Mouse (Mus musculus) liver, postnatal 0 days (tissue): Measurements from ENCODE around the gene Olfr1320. TPM values are rescaled to one million over a fixed set of nuclear protein-coding genes. Genes with fewer than 3 reads are reported as not detected.
"Not testable (repeated sequence)": the region's sequence is repeated elsewhere in the genome, so short reads cannot be mapped to it uniquely, and the experiment has no call there.

Experiments used
- ATAC-seq: fragments of 200-750 bp; cut with Nextera tagmentation; 2 replicates; pipeline ENCODE4 v1.8.0; 2017; ENCODE audit warnings: mild to moderate bottlenecking, moderate library complexity
- DNase-seq: peaks from one replicate; pipeline ENCODE4 v3.0.0-alpha.2; 2016
- H3K27ac ChIP-seq: fragments of 300-500 bp; sonication (generic); 2 replicates; pipeline ENCODE4 v1.5.1; 2014; ENCODE audit warnings: antibody characterized with exemption, moderate library complexity, mild to moderate bottlenecking, low read depth
- H3K27me3 ChIP-seq: fragments of 300-500 bp; sonication (generic); 2 replicates; pipeline ENCODE4 v1.6.1; 2014; ENCODE audit warnings: low read length, control low read depth, mixed read lengths; ENCODE audit not compliant: insufficient read depth
- H3K36me3 ChIP-seq: fragments of 300-500 bp; sonication (generic); replicated peaks from 2 replicates; pipeline ENCODE4 v1.6.1; 2014; ENCODE audit warnings: mild to moderate bottlenecking, control low read depth, low read length, moderate library complexity, mixed read lengths; ENCODE audit not compliant: insufficient read depth
- H3K4me1 ChIP-seq: fragments of 300-500 bp; sonication (generic); 2 replicates; pipeline ENCODE4 v1.6.1; 2014; ENCODE audit warnings: antibody characterized with exemption, mild to moderate bottlenecking, control low read depth; ENCODE audit not compliant: insufficient read depth
- H3K4me2 ChIP-seq: fragments of 300-500 bp; sonication (generic); 2 replicates; pipeline ENCODE4 v1.6.1; 2014; ENCODE audit warnings: low read depth, mild to moderate bottlenecking, low read length, moderate library complexity, mixed read lengths
- H3K4me3 ChIP-seq: fragments of 300-500 bp; sonication (generic); 2 replicates; pipeline ENCODE4 v1.5.1; 2014; ENCODE audit warnings: low read depth, low read length
- H3K9ac ChIP-seq: fragments of 300-500 bp; sonication (generic); replicated peaks from 2 replicates; pipeline ENCODE4 v1.6.1; 2014; ENCODE audit warnings: mild to moderate bottlenecking, moderate library complexity
- H3K9me3 ChIP-seq: fragments of 300-500 bp; sonication (generic); 2 replicates; pipeline ENCODE4 v1.6.1; 2016; ENCODE audit warnings: mild to moderate bottlenecking, control low read depth, low read length, mixed read lengths
- CTCF ChIP-seq: sonication (generic); IDR thresholded peaks from 2 replicates; pipeline ENCODE4 v1.5.1; 2016; ENCODE audit warnings: antibody characterized with exemption, low read depth
- EP300 ChIP-seq: IDR thresholded peaks from 2 replicates; pipeline ENCODE4 v1.6.1; 2016; ENCODE audit warnings: antibody characterized with exemption, low read depth, mild to moderate bottlenecking
- WGBS: fragments of 180-500 bp; shearing (Covaris S2); extraction: QIAGEN DNeasy Blood & Tissue Kit; methylation state at CpG from one replicate; pipeline ENCODE4 v1.1.7; 2014; ENCODE audit not compliant: insufficient replicate concordance; 5-methylcytosine and 5-hydroxymethylcytosine counted together
- polyA plus RNA-seq: library from polyadenylated mRNA; unstranded; fragments of >200 nt; fragmentation: Nextera tagmentation; extraction: Ambion mirVana; gene quantifications from 2 replicates; pipeline ENCODE4 v1.2.1, GENCODE M21; 2015

The Olfr1320 gene
- not detected in 2 replicates for polyA plus RNA-seq

GRCm38 (mm10) chrX:49672033-49672432 lies at the start of gene Olfr1320:
Gene Olfr1320, plus strand, starts transcription at chrX:49672333.
- Histone ChIP-seq H3K27me3 (no peaks in the 10 kb centered on the region), H3K4me3 (no peak within 1 kb of the TSS), H3K9ac (no peak within 1 kb of the TSS), H3K9me3 (no peaks in the 10 kb centered on the region), H3K36me3 (no peaks in the 10 kb centered on the region), H3K27ac (no peak within 1 kb of the TSS), H3K4me2 (no peak within 1 kb of the TSS), H3K4me1 (no peaks in the 10 kb centered on the region)
- DNase-seq (no peak), ATAC-seq (no peak)
- 68% methylated on average over 1 of the region's 1 CpGs for WGBS
- TF ChIP-seq CTCF, result no peak
- no peak for TF ChIP-seq EP300

GRCm38 (mm10) chrX:49627566-49627965 lies 44.6 kb upstream of the Olfr1320 start:
- no peak for DNase-seq
- H3K4me3 ChIP-seq, result no peak overlapping the region
- no peaks in the 10 kb centered on the region for H3K36me3 ChIP-seq
- H3K27ac ChIP-seq, result no peak overlapping the region
- no peaks in the 10 kb centered on the region for H3K9me3 ChIP-seq
- TF ChIP-seq CTCF (no peak), EP300 (no peak)
- H3K4me1 ChIP-seq, result no peaks in the 10 kb centered on the region
- H3K27me3 ChIP-seq, result no peaks in the 10 kb centered on the region
- H3K4me2 ChIP-seq, result no peak overlapping the region
- no peak overlapping the region for H3K9ac ChIP-seq
- ATAC-seq, result no peak

- no peak for DNase-seq
- Histone ChIP-seq H3K4me2 (no peak overlapping the region), H3K9ac (no peak overlapping the region), H3K4me1 (no peaks in the 10 kb centered on the region), H3K9me3 (no peaks in the 10 kb centered on the region), H3K27ac (no peak overlapping the region), H3K4me3 (no peak overlapping the region), H3K27me3 (no peaks in the 10 kb centered on the region), H3K36me3 (no peaks in the 10 kb centered on the region)
- peak; percentile 57; the same call in 1 of the 2 replicates for ATAC-seq
- WGBS, result 58% methylated on average over 2 of the region's 2 CpGs
- no peak for TF ChIP-seq EP300
- TF ChIP-seq CTCF, result no peak
Observed at GRCm38 (mm10) chrX:49631195-49631594, 40.9 kb upstream of the Olfr1320 start.

GRCm38 (mm10) chrX:49660781-49661180 lies 11.4 kb upstream of the Olfr1320 start:
- H3K9me3 ChIP-seq, H3K27me3 ChIP-seq, ATAC-seq, H3K9ac ChIP-seq, H3K36me3 ChIP-seq, H3K4me2 ChIP-seq, H3K4me3 ChIP-seq, H3K27ac ChIP-seq, DNase-seq, H3K4me1 ChIP-seq: not testable (repeated sequence)
- 80% methylated on average over 27 of the region's 29 CpGs for whole genome bisulfite sequencing

Other genes starting within 250 kb of the Olfr1320 start
- 0.49 and 1.6 TPM in 2 replicates for gene Arhgap36, start 208.4 kb upstream of the Olfr1320 start, polyA plus RNA-seq
- gene Olfr1321, start 62.7 kb downstream of the Olfr1320 start, polyA plus RNA-seq, result not detected in 2 replicates
- gene Igsf1, start 125.4 kb downstream of the Olfr1320 start, polyA plus RNA-seq, result 6.8 and 7.7 TPM in 2 replicates
- not detected in 2 replicates for gene Olfr1322, start 219.2 kb downstream of the Olfr1320 start, polyA plus RNA-seq